Mouse (Mus musculus) NIH3T3 (cell line): ENCODE results near the gene Zfp652.
"Not testable (repeated sequence)": the region's sequence is repeated elsewhere in the genome, so short reads cannot be mapped to it uniquely, and the experiment has no call there.

Source experiments
- DNase-seq: peaks from one replicate; pipeline ENCODE4 v3.0.0-alpha.2; 2012; ENCODE audit warnings: low read depth

The Zfp652 gene

DNA sequence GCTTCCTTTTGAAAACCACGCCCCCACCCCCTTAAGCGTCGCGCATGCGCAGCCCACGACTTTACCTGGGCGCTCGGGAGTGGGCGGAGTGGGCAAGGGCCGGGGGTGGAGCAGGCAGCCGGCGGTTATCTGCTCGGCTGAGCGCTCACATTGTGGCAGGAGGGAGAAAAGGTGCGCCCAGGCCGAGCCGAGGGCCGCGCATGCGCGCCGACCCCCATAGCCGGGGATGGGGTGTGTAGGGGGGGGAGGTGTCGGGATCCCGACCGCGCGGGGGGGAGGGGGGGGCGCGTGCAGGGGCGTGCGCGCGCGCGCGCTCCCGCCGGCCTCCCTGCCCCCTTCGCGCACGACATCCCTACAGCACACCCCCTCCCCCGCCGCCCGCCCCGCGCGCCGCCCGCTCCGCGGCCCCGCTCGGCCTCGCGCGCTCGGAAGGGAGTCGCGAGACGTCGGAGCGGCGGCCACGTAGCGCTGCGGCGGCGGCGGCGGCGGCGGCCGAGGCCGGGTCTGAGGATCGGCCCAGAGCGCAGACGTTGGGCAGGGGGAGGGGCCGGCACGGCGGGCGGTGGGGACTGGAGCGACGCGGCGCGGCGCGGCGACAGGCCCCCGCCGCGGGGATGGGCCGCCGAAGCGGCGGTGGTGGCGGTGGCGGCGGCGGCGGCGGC lies at the start of gene Zfp652:
TSS of gene Zfp652 (plus strand) at position 111 of the 662 bp plus-strand sequence.
- peak; percentile 88 for DNase-seq

DNA sequence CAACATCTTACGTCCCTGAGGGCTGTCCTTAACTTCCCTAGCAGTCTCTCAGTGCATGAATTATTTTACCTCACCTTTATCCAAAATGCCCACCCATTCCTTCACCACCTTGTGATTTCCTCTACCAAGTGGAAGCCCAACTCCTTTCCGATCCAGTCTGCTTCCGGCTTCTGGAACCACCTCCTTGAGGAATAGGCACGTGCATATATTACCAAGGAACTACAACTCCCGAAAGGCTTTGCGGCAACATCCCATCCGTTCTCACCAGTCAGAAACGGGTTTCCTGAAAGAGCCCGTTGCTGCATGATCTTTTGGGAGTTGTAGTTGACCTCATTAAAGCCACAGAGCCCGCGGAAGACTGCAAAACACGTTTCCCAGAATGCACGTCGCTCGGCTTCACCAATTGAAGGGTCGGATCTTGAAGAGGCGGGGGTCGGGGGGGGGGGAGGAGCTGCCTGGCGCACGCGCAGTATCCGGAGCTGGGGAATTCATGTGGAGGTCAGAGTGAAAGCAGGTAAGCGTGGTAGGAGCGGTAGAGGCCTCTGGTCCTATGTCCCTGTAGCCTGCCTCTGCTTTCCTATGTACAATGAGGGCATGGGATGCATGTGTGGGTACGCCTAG lies 45.8 kb upstream of the Zfp652 start, which contains the start of gene Phb:
TSS of gene Phb (plus strand) at position 429 of the 621 bp plus-strand sequence.
- peak; percentile 98 for DNase-seq

DNA sequence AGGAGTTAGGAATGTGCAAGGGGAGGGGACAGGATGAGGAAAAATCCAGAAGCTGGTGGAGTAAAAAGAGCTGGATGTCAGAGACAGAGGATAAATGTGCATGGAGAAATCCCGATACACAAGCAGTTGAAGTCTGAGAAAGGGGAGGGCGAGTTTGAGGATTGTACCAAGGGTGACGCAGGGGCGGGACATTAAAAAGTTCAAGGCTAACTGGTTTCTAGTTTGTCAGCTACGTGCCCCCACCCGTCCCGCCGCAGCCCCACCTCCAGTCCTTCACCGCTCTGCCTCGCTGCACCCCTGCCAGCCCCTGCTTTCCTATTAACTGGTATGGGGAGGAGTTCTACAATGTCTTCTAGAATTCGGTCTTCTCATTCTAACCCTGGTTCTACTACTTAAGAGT lies 45.3 kb upstream of the Zfp652 start:
- DNase-seq, result no peak

DNA sequence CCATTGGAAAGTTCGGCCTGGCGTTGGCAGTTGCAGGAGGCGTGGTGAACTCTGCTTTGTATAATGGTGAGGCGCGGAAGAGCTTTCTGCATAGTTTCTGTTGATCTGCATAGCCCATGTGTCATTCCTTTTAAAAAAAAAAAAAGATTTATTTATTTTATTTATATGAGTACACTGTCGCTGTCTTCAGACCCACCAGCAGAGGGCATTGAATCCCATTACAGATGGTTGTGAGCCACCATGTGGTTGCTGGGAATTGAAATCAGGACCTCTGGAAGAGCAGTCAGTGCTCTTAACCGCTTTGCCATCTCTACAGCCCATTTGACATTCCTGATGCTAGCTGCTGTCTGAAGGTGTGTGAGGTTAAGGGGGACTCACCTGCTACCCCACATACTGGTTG lies 44.4 kb upstream of the Zfp652 start:
- not testable (repeated sequence) for DNase-seq

DNA sequence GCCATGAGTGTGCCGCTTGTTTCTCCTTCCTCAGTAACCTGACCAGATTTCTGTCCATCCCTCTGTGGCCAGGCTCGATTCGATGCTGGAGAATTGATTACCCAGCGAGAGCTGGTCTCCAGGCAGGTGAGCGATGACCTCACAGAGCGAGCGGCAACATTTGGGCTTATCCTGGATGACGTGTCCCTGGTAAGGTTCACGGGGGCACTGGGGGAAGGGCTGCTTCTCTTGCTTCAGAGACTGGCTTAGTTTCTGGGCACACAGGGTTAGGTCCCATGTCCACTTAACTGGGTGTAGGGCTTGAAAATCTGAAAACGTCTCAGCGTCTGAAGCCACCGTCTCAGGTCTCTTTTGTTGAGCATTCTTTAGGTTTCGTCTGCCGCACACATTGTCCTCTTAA lies 37.0 kb upstream of the Zfp652 start:
- no peak for DNase-seq

DNA sequence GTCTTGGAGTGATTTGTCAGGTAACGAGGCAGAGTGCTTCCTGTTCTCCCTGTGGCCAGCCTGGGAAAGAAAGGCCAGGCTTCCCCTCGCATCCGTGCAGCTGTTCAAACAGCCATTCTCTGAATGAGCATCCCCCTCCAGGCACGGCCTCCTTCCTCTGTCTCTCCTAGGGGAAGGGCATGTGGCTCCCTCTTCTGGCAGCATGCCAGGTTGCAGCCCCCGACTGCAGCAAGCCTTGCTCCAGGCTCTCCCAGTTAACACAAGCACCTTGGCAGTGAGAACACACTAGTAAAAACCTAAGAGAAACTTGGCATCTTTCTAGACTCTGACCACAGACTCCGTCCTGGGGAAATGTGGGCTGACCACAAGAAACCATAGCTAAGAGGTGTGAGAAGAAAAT lies 36.2 kb upstream of the Zfp652 start:
- DNase-seq, result peak; percentile 50

DNA sequence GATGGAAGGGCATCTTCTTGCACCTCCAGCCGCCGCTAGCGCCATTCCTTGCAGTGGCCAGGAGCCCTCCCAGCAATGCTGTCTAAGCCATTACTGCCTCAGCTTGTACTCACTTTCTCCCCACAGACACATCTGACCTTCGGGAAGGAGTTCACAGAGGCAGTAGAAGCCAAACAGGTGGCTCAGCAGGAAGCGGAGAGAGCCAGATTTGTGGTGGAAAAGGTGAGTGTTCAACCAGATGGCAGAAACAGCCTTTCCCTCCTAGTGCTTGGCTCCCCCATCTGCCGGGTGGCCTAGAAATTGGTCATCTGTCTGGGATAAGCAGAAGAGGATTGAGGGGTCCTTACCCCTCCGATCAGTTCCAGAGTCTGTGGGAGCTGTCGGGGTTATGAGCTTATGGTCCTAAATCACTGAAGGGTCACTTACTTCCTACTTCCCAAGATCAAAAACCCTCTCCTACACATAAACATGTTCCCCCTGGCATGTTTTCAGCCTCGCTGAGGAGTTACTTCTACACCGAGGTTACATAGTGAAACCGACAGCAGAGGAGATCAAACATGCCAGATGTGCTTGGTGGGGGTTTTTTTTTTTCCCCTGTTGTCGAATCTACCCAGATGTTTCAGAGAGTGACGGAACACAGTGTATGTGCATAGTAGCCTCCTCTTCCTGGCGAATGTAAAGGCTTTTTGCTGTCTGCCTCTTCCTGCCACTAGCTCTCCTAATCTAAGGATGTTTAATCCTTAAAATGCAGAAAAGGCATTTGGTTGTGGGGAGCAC lies 34.4 kb upstream of the Zfp652 start:
- no peak for DNase-seq

DNA sequence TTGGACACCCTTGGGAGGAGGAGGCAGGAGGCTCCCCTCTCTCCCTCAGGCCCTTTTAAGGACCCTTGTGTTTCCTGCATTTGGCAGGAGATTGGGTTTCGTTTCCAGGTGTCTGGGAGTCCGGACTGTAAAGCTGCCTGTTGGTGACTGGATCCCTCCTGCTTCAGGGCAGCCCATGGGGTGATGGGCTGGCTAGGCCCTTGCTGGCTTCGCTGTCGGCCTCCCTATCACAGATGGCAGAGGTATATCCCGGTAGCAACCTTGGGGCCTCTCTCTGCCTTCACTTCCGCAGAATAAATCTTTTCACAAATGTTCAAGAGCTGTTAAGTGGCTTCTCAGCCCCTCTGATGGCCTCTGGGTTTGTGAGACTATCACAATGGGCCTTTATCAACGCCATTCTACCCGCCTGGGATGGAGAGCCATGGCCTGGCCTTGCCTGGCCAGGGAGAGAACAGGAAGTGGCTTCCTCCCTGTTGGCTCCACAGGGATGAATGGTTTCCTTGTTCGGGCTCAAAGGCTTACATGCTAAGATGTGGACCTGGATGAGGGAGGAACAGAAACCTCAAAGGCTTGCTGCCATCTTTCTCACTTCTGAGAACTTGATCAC lies 30.4 kb upstream of the Zfp652 start:
- DNase-seq, result no peak

DNA sequence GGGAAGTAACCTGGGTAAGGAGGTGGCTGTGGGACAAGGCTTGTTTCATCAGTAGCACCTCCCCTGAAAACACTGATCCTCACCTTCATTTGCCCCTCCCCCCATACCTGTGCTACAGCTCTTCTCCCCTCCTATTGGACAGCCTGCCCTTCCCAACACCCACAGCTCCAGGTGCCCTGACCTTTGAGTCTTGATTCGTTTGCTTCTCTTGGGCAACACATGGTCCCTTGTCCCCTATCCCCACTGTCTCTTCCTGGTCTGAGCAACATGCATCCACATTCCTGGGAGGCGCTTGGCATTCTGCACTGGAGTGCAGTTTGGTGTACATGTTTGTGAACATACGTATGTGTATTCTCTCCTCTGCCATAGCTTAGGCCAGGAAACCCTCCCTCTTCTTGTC lies 29.5 kb upstream of the Zfp652 start:
- DNase-seq, result no peak

DNA sequence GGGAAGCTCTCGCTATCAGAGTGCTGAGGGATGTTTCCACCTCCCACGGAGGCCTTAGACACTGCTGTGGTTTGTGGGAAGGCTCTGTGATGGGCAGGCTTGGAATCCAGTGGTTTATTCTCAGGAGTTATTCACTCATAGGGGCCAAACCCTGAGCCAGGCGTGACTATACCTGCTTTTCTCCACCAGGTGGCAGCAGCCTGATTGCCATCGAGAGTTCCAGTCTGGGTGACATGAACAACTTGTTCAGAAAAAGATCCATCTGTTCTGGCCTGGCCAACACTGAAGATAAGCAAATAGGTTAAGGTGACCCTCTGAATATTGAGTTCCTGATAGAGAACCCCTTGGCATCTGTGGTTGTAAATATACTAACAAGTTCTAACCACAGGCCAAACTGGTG lies 26.4 kb upstream of the Zfp652 start:
- DNase-seq, result peak; percentile 90

DNA sequence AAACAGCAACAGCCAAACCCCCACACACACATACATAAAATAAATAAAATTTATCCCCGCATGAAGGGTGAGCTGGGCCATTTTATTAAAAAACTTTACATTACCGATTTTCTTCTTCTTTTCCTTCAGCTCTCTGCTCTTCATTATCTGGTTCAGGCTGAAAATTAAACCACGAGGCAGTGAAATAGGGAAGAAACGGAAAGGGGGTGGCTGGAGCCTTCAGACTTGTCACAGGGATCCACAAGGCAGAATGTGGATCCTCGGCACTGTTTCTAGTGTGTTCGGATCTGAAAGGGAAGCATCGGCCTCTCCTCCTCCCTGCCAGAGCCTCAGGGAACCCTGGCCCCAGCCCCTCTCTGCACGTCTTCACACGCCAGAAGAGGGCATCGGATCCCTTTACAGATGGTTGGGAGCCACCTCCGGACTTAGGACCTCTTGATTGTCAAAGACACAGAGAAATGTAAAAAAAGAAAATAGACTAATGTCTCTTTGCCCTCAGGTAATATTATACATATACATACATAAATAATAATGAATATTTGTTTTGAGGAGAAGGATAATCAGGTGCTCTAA lies 25.3 kb upstream of the Zfp652 start:
- DNase-seq, result peak; percentile 44

DNA sequence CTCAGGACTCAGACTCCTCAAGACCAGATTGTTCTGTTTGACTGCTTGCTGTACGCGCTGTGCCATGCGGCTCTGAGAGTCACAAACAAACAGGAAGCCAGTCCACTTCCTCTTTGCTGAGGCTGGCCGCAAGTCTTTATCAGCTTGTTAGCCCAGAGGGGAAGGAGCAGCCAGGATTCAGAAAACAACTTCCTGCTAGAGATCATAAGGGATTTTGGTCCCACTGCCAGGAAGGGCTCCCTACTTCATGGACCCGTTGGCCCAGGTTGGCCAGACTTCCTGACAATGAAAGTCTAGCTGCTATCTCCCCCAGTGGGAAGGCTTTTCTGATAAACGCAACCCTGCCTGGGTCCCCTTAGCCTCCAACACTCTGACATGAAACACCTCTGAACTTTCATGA lies 24.0 kb upstream of the Zfp652 start:
- DNase-seq, result no peak

DNA sequence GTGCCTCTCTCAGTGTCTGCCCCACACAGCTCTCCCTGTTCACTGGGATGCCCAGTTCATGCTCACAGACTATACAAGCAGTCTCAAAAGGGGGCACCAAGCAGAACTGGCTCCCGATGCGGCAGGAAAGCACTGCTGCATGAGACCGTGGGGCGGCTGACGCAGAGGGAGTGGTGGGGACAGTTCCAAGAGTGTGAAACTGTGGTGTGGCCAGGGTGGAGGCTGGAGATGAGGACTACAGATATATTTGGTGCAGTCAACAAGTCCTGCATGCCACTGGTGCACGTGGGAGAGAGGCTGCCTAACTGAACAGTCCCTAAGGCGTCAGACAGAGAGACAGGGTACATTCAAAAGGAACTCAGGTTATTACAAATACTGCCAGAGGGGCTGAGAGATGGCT lies 23.5 kb upstream of the Zfp652 start:
- no peak for DNase-seq

DNA sequence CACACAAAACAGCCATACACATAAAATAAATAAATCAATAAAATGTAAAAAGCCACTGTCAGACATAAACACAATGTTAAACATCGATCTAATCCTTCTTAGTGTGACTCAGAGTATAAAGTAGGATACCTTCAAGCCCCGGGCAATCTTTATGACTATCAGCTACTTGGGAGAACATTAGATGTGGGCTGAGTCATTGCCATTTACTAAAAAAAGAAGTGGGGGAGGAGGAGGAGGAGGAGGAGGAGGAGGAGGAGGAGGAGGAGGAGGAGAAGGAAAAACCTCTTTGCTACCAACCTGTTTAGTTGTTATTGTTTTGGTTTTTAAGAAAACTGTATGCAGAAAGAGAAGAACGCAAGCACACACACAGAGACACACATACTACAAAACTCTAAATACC lies 22.9 kb upstream of the Zfp652 start:
- DNase-seq, result no peak

DNA sequence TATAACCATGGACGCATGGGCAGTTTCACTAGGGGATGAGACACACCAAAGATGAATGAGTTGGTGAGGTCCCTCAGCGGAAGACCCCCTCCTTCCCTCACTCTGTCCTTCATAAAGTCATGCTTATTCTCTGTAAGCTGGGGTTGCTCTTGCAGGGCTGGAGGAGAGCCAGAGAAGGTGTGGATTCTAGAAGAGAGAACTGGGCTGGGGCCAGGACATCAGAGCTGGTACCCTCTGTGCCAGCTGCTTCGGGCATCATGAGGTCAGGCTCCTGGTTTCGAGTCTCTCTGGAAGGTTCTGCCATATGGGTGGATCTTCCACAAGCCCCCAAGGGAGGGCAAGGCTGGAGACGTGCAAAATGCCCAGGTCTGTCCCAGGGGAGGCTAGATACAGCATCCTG lies 13.9 kb upstream of the Zfp652 start:
- no peak for DNase-seq

DNA sequence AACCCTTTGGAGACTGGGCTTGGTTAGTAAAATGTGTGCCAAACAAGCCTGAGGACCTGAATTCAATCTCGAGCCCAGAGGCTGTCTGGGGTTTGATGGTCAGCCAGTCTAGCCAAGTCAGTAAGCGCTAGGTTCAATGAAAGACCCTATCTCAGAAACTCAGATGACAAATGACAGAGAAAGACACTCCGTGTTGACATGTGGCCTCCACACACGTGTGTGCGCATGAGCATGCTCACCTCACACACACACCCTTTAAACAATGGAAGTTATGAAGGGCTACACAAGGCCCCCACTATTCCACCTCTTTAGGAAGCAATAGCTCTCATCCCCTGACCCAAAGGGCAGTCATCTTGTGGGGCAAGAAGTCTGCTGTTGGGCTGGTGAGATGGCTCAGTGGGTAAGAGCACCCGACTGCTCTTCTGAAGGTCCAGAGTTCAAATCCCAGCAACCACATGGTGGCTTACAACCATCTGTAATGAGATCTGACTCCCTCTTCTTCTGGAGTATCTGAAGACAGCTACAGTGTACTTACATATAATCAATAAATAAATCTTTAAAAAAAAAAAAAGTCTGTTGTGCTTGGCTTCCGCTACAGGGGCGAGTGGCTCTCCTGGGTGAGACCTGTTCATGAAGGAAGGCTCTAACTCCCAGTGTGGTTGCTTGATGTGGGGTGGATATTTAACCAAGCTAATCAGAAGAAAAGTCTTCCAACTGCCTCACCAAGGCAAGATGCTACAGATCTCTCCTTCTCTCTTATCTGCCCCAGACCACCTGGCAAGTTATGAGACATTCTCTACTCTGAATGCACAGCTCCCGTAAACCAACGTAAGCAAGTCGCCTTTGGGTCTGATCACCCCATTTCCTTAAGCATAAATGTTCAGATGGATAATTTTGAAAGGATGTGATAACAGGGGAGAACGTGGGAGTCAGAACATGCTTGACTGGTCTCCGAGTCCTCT lies 11.4 kb upstream of the Zfp652 start:
- no peak for DNase-seq

DNA sequence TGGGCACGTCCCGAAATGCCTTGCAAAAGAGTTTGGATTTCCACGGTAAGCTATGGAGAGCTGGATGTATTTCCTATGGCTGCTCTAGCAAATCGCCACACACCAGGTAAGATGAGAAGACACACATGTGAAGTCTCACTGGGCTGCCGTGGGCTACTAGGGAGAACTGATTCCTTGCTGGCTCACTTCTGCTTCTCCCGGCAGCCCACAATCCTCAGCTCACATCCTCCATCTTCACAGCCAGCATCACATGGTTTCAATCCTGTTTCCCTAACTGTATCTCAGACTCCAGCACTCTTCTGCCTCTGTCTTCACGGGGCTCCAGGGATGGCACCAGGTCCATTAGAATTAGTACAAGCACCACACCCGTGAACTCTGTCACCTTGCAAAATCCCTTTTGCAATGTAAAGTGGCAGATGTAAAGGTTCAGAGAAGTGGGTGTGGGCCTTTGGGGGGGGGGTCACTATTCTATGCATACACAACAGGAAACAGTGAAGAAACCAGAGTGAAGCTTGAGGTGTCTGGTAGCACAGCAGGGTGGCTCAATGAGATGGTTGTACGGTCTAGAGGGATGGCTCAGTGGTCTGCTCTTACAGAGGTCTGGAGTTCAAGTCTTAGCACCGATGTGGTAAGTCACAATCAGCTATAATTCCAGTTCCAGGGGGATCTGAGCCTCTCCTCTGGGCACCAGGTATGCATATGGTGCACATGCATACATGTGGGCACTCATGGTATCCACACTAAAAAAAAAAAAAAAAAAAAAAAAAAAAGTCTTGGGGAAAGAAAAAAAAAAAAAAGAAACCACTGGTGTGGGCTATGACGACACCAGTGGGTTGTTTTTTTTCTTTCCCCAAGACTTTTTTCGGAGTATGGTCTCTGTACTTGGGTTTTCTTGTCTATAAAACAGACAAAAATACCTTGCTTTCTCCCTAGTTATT lies 8.2 kb upstream of the Zfp652 start:
- no peak for DNase-seq

DNA sequence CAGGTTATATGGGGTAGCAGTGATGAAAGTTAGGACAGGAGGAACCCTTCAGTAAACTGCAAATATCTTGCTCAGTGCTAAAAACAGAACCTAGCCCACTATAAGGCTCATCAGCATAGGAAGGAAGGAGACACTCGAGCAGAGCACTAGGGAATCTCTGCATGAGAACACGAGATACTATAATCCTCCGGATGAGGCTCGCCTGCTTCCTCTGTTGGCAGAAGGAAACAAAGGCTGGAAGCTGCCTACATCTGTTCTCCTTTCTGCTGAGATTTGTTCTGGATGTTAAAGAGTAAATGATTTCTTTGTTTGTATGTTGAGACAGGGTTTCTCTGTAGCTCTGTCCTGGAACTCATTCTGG lies 7.5 kb upstream of the Zfp652 start:
- DNase-seq, result no peak

DNA sequence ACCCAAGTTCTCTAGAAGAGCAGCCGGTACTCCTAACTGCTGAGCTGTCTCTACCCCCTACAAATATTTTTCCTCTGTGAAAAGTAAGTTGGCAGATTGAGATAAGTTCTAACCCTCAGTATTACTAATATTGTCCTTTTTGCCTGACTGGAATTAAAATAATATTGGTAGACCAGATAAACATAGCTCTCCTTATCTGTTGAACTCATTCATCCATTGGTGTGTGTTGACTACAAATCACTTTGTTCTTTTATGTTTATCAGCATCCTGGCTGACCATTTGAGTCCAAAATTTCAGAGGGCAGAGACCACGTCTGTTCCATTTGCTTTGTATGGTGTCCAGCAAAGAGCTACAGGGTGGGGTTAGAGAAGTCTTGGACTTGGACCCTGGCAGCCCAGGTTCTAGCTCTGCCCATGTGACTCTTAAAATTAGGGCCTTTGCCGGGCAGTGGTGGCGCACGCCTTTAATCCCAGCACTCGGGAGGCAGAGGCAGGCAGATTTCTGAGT lies 2.9 kb upstream of the Zfp652 start:
- no peak for DNase-seq

DNA sequence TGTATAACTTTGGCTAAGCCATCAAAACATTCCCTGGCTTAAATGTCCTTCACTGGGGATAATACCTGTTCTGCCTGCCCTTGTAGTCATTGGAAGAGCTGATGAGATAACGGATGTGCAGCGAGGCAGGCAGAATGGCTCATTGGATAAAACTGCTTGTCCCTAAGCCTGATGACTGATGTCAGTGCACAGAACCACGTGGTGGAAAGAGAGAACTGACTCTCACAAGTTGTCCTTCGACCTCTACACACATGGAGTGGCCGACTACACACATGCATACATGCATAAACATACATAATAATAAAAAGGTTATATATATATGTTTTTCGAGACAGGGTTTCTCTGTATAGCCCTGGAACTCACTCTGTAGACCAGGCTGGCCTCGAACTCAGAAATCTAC lies 2.0 kb upstream of the Zfp652 start:
- no peak for DNase-seq
